Mouse (Mus musculus) MEL (cell line): ENCODE data around the gene Slc2a3.

Experiments
- CTCF ChIP-seq, 3 experiments: IDR thresholded peaks in 2 of 3; conservative IDR thresholded peaks in 1 of 3; 2 replicates each; pipeline ENCODE4 v1.5.1; 2011 to 2012; ENCODE audit warnings: low read length in 3 of 3, low read depth in 2 of 3, mild to moderate bottlenecking in 2 of 3, improper control_type of control experiment in 1 of 3, inconsistent platforms in 1 of 3, mixed read lengths in 1 of 3, moderate library complexity in 1 of 3; ENCODE audit not compliant: control insufficient read depth in 1 of 3, insufficient read depth in 1 of 3, poor library complexity in 1 of 3, severe bottlenecking in 1 of 3
- GATA1 ChIP-seq: IDR thresholded peaks from 2 replicates; pipeline ENCODE4 v1.6.1; 2011; ENCODE audit warnings: low read depth, low read length, improper control_type of control experiment
- MAX ChIP-seq: IDR thresholded peaks from 2 replicates; pipeline ENCODE4 v1.6.1; 2011; ENCODE audit warnings: low read length, improper control_type of control experiment
- POLR2A ChIP-seq, 2 experiments: IDR thresholded peaks; 2 replicates each; pipeline ENCODE4 v1.6.1; 2011 to 2012; ENCODE audit warnings: low read length in 2 of 2, mild to moderate bottlenecking in 2 of 2, control low read depth in 1 of 2, improper control_type of control experiment in 1 of 2, low read depth in 1 of 2, moderate library complexity in 1 of 2; ENCODE audit not compliant: control insufficient read depth in 1 of 2, insufficient read depth in 1 of 2, poor library complexity in 1 of 2
- POLR2AphosphoS2 ChIP-seq: IDR thresholded peaks from 2 replicates; pipeline ENCODE4 v1.6.1; 2011; ENCODE audit warnings: low read length, improper control_type of control experiment
- RCOR1 ChIP-seq: IDR thresholded peaks from 2 replicates; pipeline ENCODE4 v1.6.1; 2012; ENCODE audit warnings: low read depth, mild to moderate bottlenecking, inconsistent platforms, low read length, improper control_type of control experiment
- SMC3 ChIP-seq: IDR thresholded peaks from 2 replicates; pipeline ENCODE4 v1.6.1; 2011; ENCODE audit warnings: low read depth, low read length, improper control_type of control experiment
- TCF12 ChIP-seq: IDR thresholded peaks from 2 replicates; pipeline ENCODE4 v1.6.1; 2014; ENCODE audit warnings: low read depth, mild to moderate bottlenecking, inconsistent platforms, low read length, improper control_type of control experiment, moderate library complexity
- USF1 ChIP-seq: IDR thresholded peaks from 2 replicates; pipeline ENCODE4 v1.6.1; 2014; ENCODE audit warnings: low read depth, mild to moderate bottlenecking, inconsistent platforms, low read length, improper control_type of control experiment, moderate library complexity
- ZMIZ1 ChIP-seq: IDR thresholded peaks from 2 replicates; pipeline ENCODE4 v1.6.1; 2012; ENCODE audit warnings: low read depth, mild to moderate bottlenecking, inconsistent platforms, low read length, improper control_type of control experiment, moderate library complexity

DNA sequence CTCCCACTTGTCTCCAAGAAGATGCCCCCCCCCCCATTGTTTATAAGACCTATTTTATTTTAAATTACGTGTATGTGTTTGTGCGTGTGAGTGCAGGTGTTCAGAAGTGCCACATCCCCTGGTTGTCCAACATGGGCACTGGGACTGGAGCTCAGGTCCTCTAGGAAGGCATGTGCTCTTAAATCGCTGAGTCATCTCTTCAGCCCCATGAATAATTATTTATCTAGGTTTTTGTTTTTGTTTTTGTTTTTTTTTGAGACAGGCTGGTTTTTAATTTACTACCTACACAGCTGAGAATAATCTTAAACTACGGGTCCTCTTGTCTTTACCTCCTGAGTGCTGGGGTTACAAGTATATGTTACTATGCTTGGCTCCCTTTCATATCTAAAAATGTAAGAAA is 12.2 kb upstream of the Slc2a3 start:
- TF ChIP-seq POLR2A (IDR thresholded peaks at IDR 0.05; ENCODE audit: control insufficient read depth in 1 of 2, insufficient read depth in 1 of 2, low read depth in 1 of 2, low read length in 2 of 2, poor library complexity in 1 of 2) (no peak), ZMIZ1 (no peak), CTCF (IDR thresholded peaks at IDR 0.05 in 2 of 3, conservative IDR thresholded peaks at IDR 0.05 in 1 of 3; ENCODE audit: control insufficient read depth in 1 of 3, insufficient read depth in 1 of 3, low read depth in 2 of 3, low read length in 3 of 3, poor library complexity in 1 of 3, severe bottlenecking in 1 of 3) (no peak), TCF12 (no peak; the same call in 1 of the 2 replicates), POLR2AphosphoS2 (no peak), USF1 (no peak), GATA1 (no peak), SMC3 (no peak), MAX (no peak), RCOR1 (no peak)
